Mouse (Mus musculus): ENCODE data around the gene S100a6. TPM values are rescaled to one million over a fixed set of nuclear protein-coding genes. Genes with fewer than 3 reads are reported as not detected.

Gene S100a6
- polyA plus RNA-seq, 1 experiment from 2014 or later: 43.6 TPM

GRCm38 (mm10) chr3:90587361-90588101, 25.2 kb upstream of the S100a6 start:
- no peak overlapping the region for H3K4me3 ChIP-seq (replicated peaks)
- no peaks in the 10 kb centered on the region for H3K4me1 ChIP-seq
- no peaks in the 10 kb centered on the region for H3K9me3 ChIP-seq (replicated peaks)
- no peak overlapping the region for H3K4me2 ChIP-seq
- H3K27me3 ChIP-seq (replicated peaks): no peaks in the 10 kb centered on the region
- no peak overlapping the region for H3K27ac ChIP-seq (replicated peaks)
- ATAC-seq (ENCODE audit: low FRiP score): no peak
- WGBS: 92% methylated on average over 14 of the region's 14 CpGs
- no peaks in the 10 kb centered on the region for H3K36me3 ChIP-seq
- H3K9ac ChIP-seq (replicated peaks): no peak overlapping the region

- no peaks in the 10 kb centered on the region for H3K9me3 ChIP-seq (replicated peaks)
- H3K4me2 ChIP-seq: no peak overlapping the region
- no peak overlapping the region for H3K4me3 ChIP-seq (replicated peaks)
- WGBS: 87% methylated on average over 6 of the region's 6 CpGs
- H3K27ac ChIP-seq (replicated peaks): no peak overlapping the region
- H3K9ac ChIP-seq (replicated peaks): no peak overlapping the region
- ATAC-seq (ENCODE audit: low FRiP score): no peak
- H3K4me1 ChIP-seq: no peaks in the 10 kb centered on the region
- no peaks in the 10 kb centered on the region for H3K36me3 ChIP-seq
- no peaks in the 10 kb centered on the region for H3K27me3 ChIP-seq (replicated peaks)
These were observed 23.3 kb upstream of the S100a6 start for GRCm38 (mm10) chr3:90589390-90589789.

- Histone ChIP-seq H3K27me3 (replicated peaks) (no peaks in the 10 kb centered on the region), H3K4me2 (no peak within 1 kb of the TSS), H3K9ac (replicated peaks) (no peak within 1 kb of the TSS), H3K9me3 (replicated peaks) (no peaks in the 10 kb centered on the region), H3K4me1 (no peaks in the 10 kb centered on the region), H3K27ac (replicated peaks) (no peak within 1 kb of the TSS), H3K4me3 (replicated peaks) (no peak within 1 kb of the TSS), H3K36me3 (no peaks in the 10 kb centered on the region)
- 85% methylated on average over 8 of the region's 8 CpGs for WGBS
- no peak for ATAC-seq (ENCODE audit: low FRiP score)
These were observed 22.7 kb upstream of the S100a6 start, which contains the start of gene S100a2 for GRCm38 (mm10) chr3:90589947-90590346. TSS of gene S100a2 (plus strand) at chr3:90590247.

GRCm38 (mm10) chr3:90594466-90594865, 18.2 kb upstream of the S100a6 start:
- no peak overlapping the region for H3K4me3 ChIP-seq (replicated peaks)
- no peaks in the 10 kb centered on the region for H3K27me3 ChIP-seq (replicated peaks)
- 82% methylated on average over 1 of the region's 1 CpGs for WGBS
- H3K4me1 ChIP-seq: no peaks in the 10 kb centered on the region
- no peak for ATAC-seq (ENCODE audit: low FRiP score)
- H3K9ac ChIP-seq (replicated peaks): no peak overlapping the region
- no peaks in the 10 kb centered on the region for H3K9me3 ChIP-seq (replicated peaks)
- no peaks in the 10 kb centered on the region for H3K36me3 ChIP-seq
- H3K4me2 ChIP-seq: no peak overlapping the region
- no peak overlapping the region for H3K27ac ChIP-seq (replicated peaks)

GRCm38 (mm10) chr3:90595556-90595955, 17.1 kb upstream of the S100a6 start:
- no peak for ATAC-seq (ENCODE audit: low FRiP score)

GRCm38 (mm10) chr3:90596810-90597209, 15.9 kb upstream of the S100a6 start:
- H3K27ac ChIP-seq (replicated peaks): no peak overlapping the region
- no peaks in the 10 kb centered on the region for H3K36me3 ChIP-seq
- H3K9me3 ChIP-seq (replicated peaks): no peaks in the 10 kb centered on the region
- no peaks in the 10 kb centered on the region for H3K27me3 ChIP-seq (replicated peaks)
- 94% methylated on average over 6 of the region's 6 CpGs for WGBS
- no peak overlapping the region for H3K9ac ChIP-seq (replicated peaks)
- no peak for ATAC-seq (ENCODE audit: low FRiP score)
- no peak overlapping the region for H3K4me2 ChIP-seq
- H3K4me1 ChIP-seq: no peaks in the 10 kb centered on the region
- H3K4me3 ChIP-seq (replicated peaks): no peak overlapping the region

More at GRCm38 (mm10) chr3:90595556-90595955, 17.1 kb upstream of the S100a6 start:
- H3K27ac ChIP-seq (replicated peaks): no peak overlapping the region
- H3K4me2 ChIP-seq: no peak overlapping the region
- WGBS: 75% methylated on average over 5 of the region's 5 CpGs
- no peaks in the 10 kb centered on the region for H3K36me3 ChIP-seq
- H3K9me3 ChIP-seq (replicated peaks): no peaks in the 10 kb centered on the region
- no peak overlapping the region for H3K4me3 ChIP-seq (replicated peaks)
- H3K27me3 ChIP-seq (replicated peaks): no peaks in the 10 kb centered on the region
- no peaks in the 10 kb centered on the region for H3K4me1 ChIP-seq
- H3K9ac ChIP-seq (replicated peaks): no peak overlapping the region

- Histone ChIP-seq H3K36me3 (no peaks in the 10 kb centered on the region), H3K4me1 (no peaks in the 10 kb centered on the region), H3K9ac (replicated peaks) (no peak overlapping the region), H3K9me3 (replicated peaks) (no peaks in the 10 kb centered on the region), H3K27me3 (replicated peaks) (no peaks in the 10 kb centered on the region), H3K27ac (replicated peaks) (no peak overlapping the region), H3K4me2 (no peak overlapping the region), H3K4me3 (replicated peaks) (no peak overlapping the region)
- ATAC-seq (ENCODE audit: low FRiP score): no peak
- WGBS: 60% methylated on average over 6 of the region's 6 CpGs
These were observed 14.9 kb upstream of the S100a6 start for GRCm38 (mm10) chr3:90597736-90598135.

GRCm38 (mm10) chr3:90598212-90598611, 14.5 kb upstream of the S100a6 start:
- H3K4me3 ChIP-seq (replicated peaks): no peak overlapping the region
- no peak for ATAC-seq (ENCODE audit: low FRiP score)

GRCm38 (mm10) chr3:90599401-90599800, 13.3 kb upstream of the S100a6 start:
- Histone ChIP-seq H3K27me3 (replicated peaks) (no peaks in the 10 kb centered on the region), H3K4me2 (no peak overlapping the region), H3K9me3 (replicated peaks) (no peaks in the 10 kb centered on the region), H3K9ac (replicated peaks) (no peak overlapping the region), H3K4me1 (peaks cover 2% of the 10 kb centered on the region; the same call in 1 of the 2 replicates), H3K27ac (replicated peaks) (no peak overlapping the region), H3K4me3 (replicated peaks) (no peak overlapping the region), H3K36me3 (no peaks in the 10 kb centered on the region)
- WGBS: 85% methylated on average over 3 of the region's 3 CpGs
- ATAC-seq (ENCODE audit: low FRiP score): no peak

More at GRCm38 (mm10) chr3:90598212-90598611, 14.5 kb upstream of the S100a6 start:
- no peak overlapping the region for H3K9ac ChIP-seq (replicated peaks)
- no peak overlapping the region for H3K4me2 ChIP-seq
- H3K4me1 ChIP-seq: no peaks in the 10 kb centered on the region
- H3K27me3 ChIP-seq (replicated peaks): no peaks in the 10 kb centered on the region
- no peak overlapping the region for H3K27ac ChIP-seq (replicated peaks)
- H3K36me3 ChIP-seq: no peaks in the 10 kb centered on the region
- 83% methylated on average over 4 of the region's 4 CpGs for WGBS
- H3K9me3 ChIP-seq (replicated peaks): no peaks in the 10 kb centered on the region

- H3K4me3 ChIP-seq (replicated peaks): no peak overlapping the region
- H3K27ac ChIP-seq (replicated peaks): no peak overlapping the region
- H3K36me3 ChIP-seq: no peaks in the 10 kb centered on the region
- ATAC-seq (ENCODE audit: low FRiP score): no peak
- H3K4me1 ChIP-seq: peaks cover 5% of the 10 kb centered on the region; the same call in 1 of the 2 replicates
- no peaks in the 10 kb centered on the region for H3K27me3 ChIP-seq (replicated peaks)
- 81% methylated on average over 6 of the region's 6 CpGs for WGBS
- H3K4me2 ChIP-seq: no peak overlapping the region
- no peak overlapping the region for H3K9ac ChIP-seq (replicated peaks)
- no peaks in the 10 kb centered on the region for H3K9me3 ChIP-seq (replicated peaks)
These were observed 12.6 kb upstream of the S100a6 start for GRCm38 (mm10) chr3:90600036-90600435.

GRCm38 (mm10) chr3:90600458-90601195, 12.1 kb upstream of the S100a6 start:
- H3K27me3 ChIP-seq (replicated peaks): no peaks in the 10 kb centered on the region
- 84% methylated on average over 8 of the region's 8 CpGs for WGBS

More at GRCm38 (mm10) chr3:90600458-90601195, 12.1 kb upstream of the S100a6 start:
- no peak overlapping the region for H3K9ac ChIP-seq (replicated peaks)
- no peaks in the 10 kb centered on the region for H3K9me3 ChIP-seq (replicated peaks)
- H3K27ac ChIP-seq (replicated peaks): no peak overlapping the region
- no peak for ATAC-seq (ENCODE audit: low FRiP score)
- no peak overlapping the region for H3K4me2 ChIP-seq
- no peak overlapping the region for H3K4me3 ChIP-seq (replicated peaks)
- no peaks in the 10 kb centered on the region for H3K36me3 ChIP-seq
- peaks cover 5% of the 10 kb centered on the region; the same call in 1 of the 2 replicates for H3K4me1 ChIP-seq
